Mouse (Mus musculus): ENCODE data around the gene Ifitm5. TPM values are rescaled to one million over a fixed set of nuclear protein-coding genes. Genes with fewer than 3 reads are reported as not detected.

The Ifitm5 gene
- total RNA-seq, 2 experiments from 2014 or later, result 0.78 to 1.3 TPM

- no peak for ATAC-seq (ENCODE audit: poor library complexity, severe bottlenecking)
Measured at GRCm38 (mm10) chr7:140966921-140967320, 16.8 kb upstream of the Ifitm5 start, which contains the start of gene Ifitm1. TSS of gene Ifitm1 (plus strand) at chr7:140967221.

GRCm38 (mm10) chr7:140962733-140963132 is 12.6 kb upstream of the Ifitm5 start:
- ATAC-seq (ENCODE audit: poor library complexity, severe bottlenecking), result no peak

GRCm38 (mm10) chr7:140961416-140961815 is 11.3 kb upstream of the Ifitm5 start:
- ATAC-seq (ENCODE audit: poor library complexity, severe bottlenecking), result no peak

GRCm38 (mm10) chr7:140960026-140960425 is 9.9 kb upstream of the Ifitm5 start:
- ATAC-seq (ENCODE audit: poor library complexity, severe bottlenecking), result no peak

- peak; percentile 50 for ATAC-seq (ENCODE audit: poor library complexity, severe bottlenecking)
Measured at GRCm38 (mm10) chr7:140959181-140959901, 9.2 kb upstream of the Ifitm5 start.

- no peak for ATAC-seq (ENCODE audit: poor library complexity, severe bottlenecking)
Measured at GRCm38 (mm10) chr7:140956556-140956869, 6.4 kb upstream of the Ifitm5 start.

GRCm38 (mm10) chr7:140955758-140956555 is 5.9 kb upstream of the Ifitm5 start, which contains the start of the genes Gm45717 and Ifitm2:
TSS of gene Gm45717 (minus strand) at chr7:140955937.
TSS of gene Ifitm2 (minus strand) at chr7:140955987.
- peak; percentile 50 for ATAC-seq (ENCODE audit: poor library complexity, severe bottlenecking)

GRCm38 (mm10) chr7:140955342-140955741 is 5.3 kb upstream of the Ifitm5 start:
- ATAC-seq (ENCODE audit: poor library complexity, severe bottlenecking), result 0 out of 2 replicates have a peak, but pooled peaks have one; percentile 7

- ATAC-seq (ENCODE audit: poor library complexity, severe bottlenecking), result 0 out of 2 replicates have a peak, but pooled peaks have one; percentile 9
Measured at GRCm38 (mm10) chr7:140954733-140955071, 4.6 kb upstream of the Ifitm5 start.

- ATAC-seq (ENCODE audit: poor library complexity, severe bottlenecking), result peak; percentile 67
Measured at GRCm38 (mm10) chr7:140953800-140954732, 4.0 kb upstream of the Ifitm5 start.

GRCm38 (mm10) chr7:140953133-140953532 is 3.0 kb upstream of the Ifitm5 start:
- no peak for ATAC-seq (ENCODE audit: poor library complexity, severe bottlenecking)

GRCm38 (mm10) chr7:140952441-140952840 is 2.4 kb upstream of the Ifitm5 start:
- ATAC-seq (ENCODE audit: poor library complexity, severe bottlenecking), result no peak

- ATAC-seq (ENCODE audit: poor library complexity, severe bottlenecking), result no peak
Measured at GRCm38 (mm10) chr7:140951765-140952164, 1.7 kb upstream of the Ifitm5 start.

- no peak for ATAC-seq (ENCODE audit: poor library complexity, severe bottlenecking)
Measured at GRCm38 (mm10) chr7:140951051-140951450, 960 bp upstream of the Ifitm5 start.

GRCm38 (mm10) chr7:140949255-140949654 is 836 bp downstream of the Ifitm5 start:
- ATAC-seq (ENCODE audit: poor library complexity, severe bottlenecking), result no peak

GRCm38 (mm10) chr7:140948161-140948560 is 1.9 kb downstream of the Ifitm5 start:
- no peak for ATAC-seq (ENCODE audit: poor library complexity, severe bottlenecking)

GRCm38 (mm10) chr7:140946980-140947379 is 3.1 kb downstream of the Ifitm5 start:
- ATAC-seq (ENCODE audit: poor library complexity, severe bottlenecking), result peak; percentile 79

GRCm38 (mm10) chr7:140946311-140946710 is 3.8 kb downstream of the Ifitm5 start:
- no peak for ATAC-seq (ENCODE audit: poor library complexity, severe bottlenecking)

- ATAC-seq (ENCODE audit: poor library complexity, severe bottlenecking), result no peak
Measured at GRCm38 (mm10) chr7:140945247-140945646, 4.8 kb downstream of the Ifitm5 start.

- no peak for ATAC-seq (ENCODE audit: poor library complexity, severe bottlenecking)
Measured at GRCm38 (mm10) chr7:140944236-140944635, 5.9 kb downstream of the Ifitm5 start.

- ATAC-seq (ENCODE audit: poor library complexity, severe bottlenecking), result no peak
Measured at GRCm38 (mm10) chr7:140943356-140943755, 6.7 kb downstream of the Ifitm5 start.

All from megakaryocyte, adult 5-6 weeks (primary cell).